Mouse (Mus musculus): Measurements from ENCODE around the gene Nat14. TPM values are rescaled to one million over a fixed set of nuclear protein-coding genes. Genes with fewer than 3 reads are reported as not detected.
A peak's percentile ranks its signal among the peaks of the same experiment; 100 is the strongest.
"Not testable (repeated sequence)": the region's sequence is repeated elsewhere in the genome, so short reads cannot be mapped to it uniquely, and the experiment has no call there.

The Nat14 gene
- polyA plus RNA-seq (2014; fragmentation: Nextera tagmentation; extraction: Ambion mirVana) = 3.1 and 3.6 TPM in 2 replicates

- Histone ChIP-seq H3K9me3 (ENCODE audit: control insufficient read depth, low read length) (no peaks in the 10 kb centered on the region), H3K36me3 (ENCODE audit: control insufficient read depth, insufficient read depth, low read length) (peaks cover 32% of the 10 kb centered on the region), H3K4me1 (ENCODE audit: control insufficient read depth, insufficient read depth, low read length) (peaks cover 46% of the 10 kb centered on the region), H3K27ac (ENCODE audit: low read depth, low read length) (peak within 1 kb of the TSS; percentile 94), H3K27me3 (ENCODE audit: control insufficient read depth, insufficient read depth, low read length) (no peaks in the 10 kb centered on the region), H3K4me3 (ENCODE audit: low read length) (peak within 1 kb of the TSS; percentile 26), H3K4me2 (replicated peaks; ENCODE audit: low read depth, low read length) (peak within 1 kb of the TSS; percentile 51), H3K9ac (ENCODE audit: low read depth, low read length) (peak within 1 kb of the TSS; percentile 50; the same call in 1 of the 2 replicates)
- ATAC-seq (ENCODE audit: low FRiP score, low TSS enrichment) = no peak
- WGBS = 37% methylated on average over 8 of the region's 8 CpGs
Observed at GRCm38 (mm10) chr7:4921824-4922482, at the start of gene Nat14. Gene Nat14, plus strand, starts transcription at chr7:4922028.

GRCm38 (mm10) chr7:4876753-4877221 is 45.0 kb upstream of the Nat14 start, which contains the start of gene Isoc2a:
Gene Isoc2a, plus strand, starts transcription at chr7:4877153.
- no peaks in the 10 kb centered on the region for H3K27me3 ChIP-seq (ENCODE audit: control insufficient read depth, insufficient read depth, low read length)
- H3K4me1 ChIP-seq (ENCODE audit: control insufficient read depth, insufficient read depth, low read length) = peaks cover 8% of the 10 kb centered on the region; the same call in 1 of the 2 replicates
- no peak within 1 kb of the TSS for H3K27ac ChIP-seq (ENCODE audit: low read depth, low read length)
- no peaks in the 10 kb centered on the region for H3K36me3 ChIP-seq (ENCODE audit: control insufficient read depth, insufficient read depth, low read length)
- ATAC-seq (ENCODE audit: low FRiP score, low TSS enrichment) = peak; percentile 100
- H3K9ac ChIP-seq (ENCODE audit: low read depth, low read length) = peak within 1 kb of the TSS; percentile 54
- H3K4me3 ChIP-seq (ENCODE audit: low read length) = peak within 1 kb of the TSS; percentile 45
- H3K9me3 ChIP-seq (ENCODE audit: control insufficient read depth, low read length) = no peaks in the 10 kb centered on the region
- H3K4me2 ChIP-seq (replicated peaks; ENCODE audit: low read depth, low read length) = peak within 1 kb of the TSS; percentile 91
- 0% methylated on average over 21 of the region's 22 CpGs for WGBS

- 0 out of 2 replicates have a peak, but pooled peaks cover 3% of the 10 kb centered on the region for H3K9me3 ChIP-seq (ENCODE audit: control insufficient read depth, low read length)
- no peak for ATAC-seq (ENCODE audit: low FRiP score, low TSS enrichment)
- peaks cover 8% of the 10 kb centered on the region; the same call in 1 of the 2 replicates for H3K4me1 ChIP-seq (ENCODE audit: control insufficient read depth, insufficient read depth, low read length)
- H3K4me2 ChIP-seq (replicated peaks; ENCODE audit: low read depth, low read length) = peak overlapping the region; percentile 91
- 10% methylated on average over 11 of the region's 11 CpGs for WGBS
- H3K36me3 ChIP-seq (ENCODE audit: control insufficient read depth, insufficient read depth, low read length) = no peaks in the 10 kb centered on the region
- peak overlapping the region; percentile 45 for H3K4me3 ChIP-seq (ENCODE audit: low read length)
- no peak overlapping the region for H3K27ac ChIP-seq (ENCODE audit: low read depth, low read length)
- H3K9ac ChIP-seq (ENCODE audit: low read depth, low read length) = peak overlapping the region; percentile 54
- H3K27me3 ChIP-seq (ENCODE audit: control insufficient read depth, insufficient read depth, low read length) = no peaks in the 10 kb centered on the region
Observed at GRCm38 (mm10) chr7:4877226-4877625, 44.6 kb upstream of the Nat14 start.

GRCm38 (mm10) chr7:4878186-4878585 is 43.6 kb upstream of the Nat14 start:
- H3K36me3 ChIP-seq (ENCODE audit: control insufficient read depth, insufficient read depth, low read length) = no peaks in the 10 kb centered on the region
- H3K4me1 ChIP-seq (ENCODE audit: control insufficient read depth, insufficient read depth, low read length) = peaks cover 8% of the 10 kb centered on the region; the same call in 1 of the 2 replicates
- H3K27me3 ChIP-seq (ENCODE audit: control insufficient read depth, insufficient read depth, low read length) = no peaks in the 10 kb centered on the region
- H3K27ac ChIP-seq (ENCODE audit: low read depth, low read length) = no peak overlapping the region
- ATAC-seq (ENCODE audit: low FRiP score, low TSS enrichment) = no peak
- no peak overlapping the region for H3K4me3 ChIP-seq (ENCODE audit: low read length)
- H3K9ac ChIP-seq (ENCODE audit: low read depth, low read length) = no peak overlapping the region
- no peak overlapping the region; the same call in 1 of the 2 replicates for H3K4me2 ChIP-seq (replicated peaks; ENCODE audit: low read depth, low read length)
- 0 out of 2 replicates have a peak, but pooled peaks cover 3% of the 10 kb centered on the region for H3K9me3 ChIP-seq (ENCODE audit: control insufficient read depth, low read length)

- WGBS = 82% methylated on average over 1 of the region's 1 CpGs
- H3K36me3 ChIP-seq (ENCODE audit: control insufficient read depth, insufficient read depth, low read length); ATAC-seq (ENCODE audit: low FRiP score, low TSS enrichment): not testable (repeated sequence)
Observed at GRCm38 (mm10) chr7:4879036-4879435, 42.8 kb upstream of the Nat14 start.

GRCm38 (mm10) chr7:4886680-4887079 is 35.1 kb upstream of the Nat14 start:
- Histone ChIP-seq H3K4me2 (replicated peaks; ENCODE audit: low read depth, low read length) (no peak overlapping the region), H3K27me3 (ENCODE audit: control insufficient read depth, insufficient read depth, low read length) (no peaks in the 10 kb centered on the region), H3K9ac (ENCODE audit: low read depth, low read length) (no peak overlapping the region), H3K4me1 (ENCODE audit: control insufficient read depth, insufficient read depth, low read length) (no peaks in the 10 kb centered on the region), H3K27ac (ENCODE audit: low read depth, low read length) (no peak overlapping the region), H3K36me3 (ENCODE audit: control insufficient read depth, insufficient read depth, low read length) (no peaks in the 10 kb centered on the region), H3K9me3 (ENCODE audit: control insufficient read depth, low read length) (peaks cover 9% of the 10 kb centered on the region; the same call in 1 of the 2 replicates), H3K4me3 (ENCODE audit: low read length) (no peak overlapping the region)
- no peak for ATAC-seq (ENCODE audit: low FRiP score, low TSS enrichment)
- WGBS = 74% methylated on average over 4 of the region's 4 CpGs

More at GRCm38 (mm10) chr7:4879036-4879435, 42.8 kb upstream of the Nat14 start:
- not testable (repeated sequence) for H3K9ac ChIP-seq (ENCODE audit: low read depth, low read length); H3K4me1 ChIP-seq (ENCODE audit: control insufficient read depth, insufficient read depth, low read length); H3K9me3 ChIP-seq (ENCODE audit: control insufficient read depth, low read length); H3K4me3 ChIP-seq (ENCODE audit: low read length); H3K4me2 ChIP-seq (replicated peaks; ENCODE audit: low read depth, low read length); H3K27ac ChIP-seq (ENCODE audit: low read depth, low read length); H3K27me3 ChIP-seq (ENCODE audit: control insufficient read depth, insufficient read depth, low read length)

- Histone ChIP-seq H3K4me2 (replicated peaks; ENCODE audit: low read depth, low read length) (no peak overlapping the region), H3K9me3 (ENCODE audit: control insufficient read depth, low read length) (no peaks in the 10 kb centered on the region), H3K36me3 (ENCODE audit: control insufficient read depth, insufficient read depth, low read length) (no peaks in the 10 kb centered on the region), H3K4me3 (ENCODE audit: low read length) (no peak overlapping the region), H3K9ac (ENCODE audit: low read depth, low read length) (no peak overlapping the region), H3K27me3 (ENCODE audit: control insufficient read depth, insufficient read depth, low read length) (0 out of 2 replicates have a peak, but pooled peaks cover 3% of the 10 kb centered on the region), H3K27ac (ENCODE audit: low read depth, low read length) (no peak overlapping the region), H3K4me1 (ENCODE audit: control insufficient read depth, insufficient read depth, low read length) (0 out of 2 replicates have a peak, but pooled peaks cover 7% of the 10 kb centered on the region)
- WGBS = 57% methylated on average over 9 of the region's 11 CpGs
- ATAC-seq (ENCODE audit: low FRiP score, low TSS enrichment) = no peak
Observed at GRCm38 (mm10) chr7:4895186-4895585, 26.6 kb upstream of the Nat14 start.

- Histone ChIP-seq H3K27ac (ENCODE audit: low read depth, low read length) (no peak overlapping the region), H3K27me3 (ENCODE audit: control insufficient read depth, insufficient read depth, low read length) (0 out of 2 replicates have a peak, but pooled peaks cover 3% of the 10 kb centered on the region), H3K9me3 (ENCODE audit: control insufficient read depth, low read length) (peaks cover 3% of the 10 kb centered on the region; the same call in 1 of the 2 replicates), H3K4me1 (ENCODE audit: control insufficient read depth, insufficient read depth, low read length) (0 out of 2 replicates have a peak, but pooled peaks cover 7% of the 10 kb centered on the region), H3K36me3 (ENCODE audit: control insufficient read depth, insufficient read depth, low read length) (no peaks in the 10 kb centered on the region), H3K4me2 (replicated peaks; ENCODE audit: low read depth, low read length) (peak overlapping the region; percentile 32), H3K4me3 (ENCODE audit: low read length) (peak overlapping the region; percentile 22), H3K9ac (ENCODE audit: low read depth, low read length) (peak overlapping the region; percentile 28; the same call in 1 of the 2 replicates)
- peak; percentile 41 for ATAC-seq (ENCODE audit: low FRiP score, low TSS enrichment)
- 17% methylated on average over 16 of the region's 18 CpGs for WGBS
Observed at GRCm38 (mm10) chr7:4898851-4899648, 22.8 kb upstream of the Nat14 start.
